Mouse (Mus musculus): Measurements from ENCODE around the gene Mcm2. TPM values are rescaled to one million over a fixed set of nuclear protein-coding genes. Genes with fewer than 3 reads are reported as not detected.

Gene Mcm2
- polyA plus RNA-seq, 1 experiment from 2014 or later, result 208 TPM

DNA sequence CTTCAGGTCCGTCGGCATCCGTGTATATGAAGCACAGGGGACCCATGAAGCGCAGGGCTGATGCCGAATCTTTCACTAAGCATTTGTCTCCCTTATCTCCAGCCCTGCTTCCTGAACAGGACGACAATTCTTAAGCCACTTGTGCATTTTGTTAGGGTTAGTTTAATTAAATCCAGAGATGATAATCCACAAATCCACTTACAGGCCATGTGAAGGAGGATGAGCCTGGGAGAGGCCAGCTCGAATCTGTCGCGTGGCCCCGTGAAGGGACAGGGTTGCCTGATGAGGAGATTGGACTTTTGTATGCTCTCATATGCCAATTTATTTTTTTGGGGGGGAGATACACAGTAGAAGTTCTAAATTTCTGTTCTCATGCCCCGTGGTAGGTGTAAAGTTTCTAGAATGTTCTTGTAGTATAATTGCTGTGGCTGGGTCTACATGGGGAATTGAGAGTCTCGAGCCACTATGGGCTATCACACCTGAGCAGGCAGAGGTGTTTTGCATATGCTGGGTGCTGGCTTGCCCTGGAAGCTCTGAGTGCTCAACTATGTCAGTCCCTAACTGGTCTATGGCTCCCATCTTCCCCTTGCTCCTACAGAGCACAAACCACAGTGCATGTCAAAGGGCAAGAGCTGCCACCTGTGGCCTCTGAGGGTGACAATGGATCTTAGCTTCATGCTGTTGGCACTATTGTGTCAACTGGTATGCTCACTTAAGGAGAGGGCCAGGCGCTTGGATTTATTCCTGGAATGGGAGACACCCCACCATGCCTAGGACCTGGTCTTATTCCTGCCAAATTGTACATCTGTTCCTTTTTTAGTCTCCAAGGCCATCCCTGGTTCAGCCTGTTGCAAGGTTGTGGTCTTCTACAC is 38.0 kb upstream of the Mcm2 start:
- 0 out of 2 replicates have a peak, but pooled peaks cover 8% of the 10 kb centered on the region for H3K27me3 ChIP-seq
- no peak overlapping the region for H3K4me2 ChIP-seq

DNA sequence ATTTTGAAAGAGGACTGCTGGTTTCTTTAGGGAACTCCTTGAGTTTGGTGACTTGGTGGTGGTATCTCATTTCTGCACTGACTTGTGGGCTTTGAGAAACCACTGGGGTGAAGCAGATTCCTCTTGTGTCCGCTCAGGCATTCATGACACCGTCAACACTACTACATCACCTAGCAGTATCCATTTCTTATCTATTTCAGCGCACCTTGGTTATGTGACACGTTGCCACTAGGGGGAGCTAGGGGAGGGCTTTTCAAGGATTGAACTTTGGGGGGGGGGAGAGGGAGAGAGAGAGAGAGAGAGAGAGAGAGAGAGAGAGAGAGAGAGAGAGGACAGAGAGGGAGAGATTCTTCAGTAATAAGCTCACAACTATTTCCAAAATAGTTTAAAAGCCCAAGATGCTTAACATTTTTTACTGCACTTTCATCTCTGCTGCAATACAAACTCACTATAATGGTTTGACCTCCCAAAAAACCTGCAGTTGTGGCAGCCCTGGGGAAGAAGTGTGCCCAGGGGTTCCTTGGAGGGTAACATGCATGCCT is 37.2 kb upstream of the Mcm2 start:
- no peak overlapping the region for H3K4me2 ChIP-seq
- ATAC-seq (ENCODE audit: insufficient number of reproducible peaks, insufficient read depth, low FRiP score, low TSS enrichment, low read depth), result no peak
- H3K4me1 ChIP-seq (replicated peaks), result peaks cover 17% of the 10 kb centered on the region
- 0 out of 2 replicates have a peak, but pooled peaks cover 8% of the 10 kb centered on the region for H3K27me3 ChIP-seq
- no peak overlapping the region for H3K4me3 ChIP-seq (replicated peaks)
- 13% methylated on average over 4 of the region's 4 CpGs for WGBS
- H3K27ac ChIP-seq, result no peak overlapping the region
- no peak overlapping the region for H3K9ac ChIP-seq (replicated peaks)
- no peaks in the 10 kb centered on the region for H3K9me3 ChIP-seq
- no peaks in the 10 kb centered on the region for H3K36me3 ChIP-seq

More for the DNA sequence above, 38.0 kb upstream of the Mcm2 start:
- no peaks in the 10 kb centered on the region for H3K36me3 ChIP-seq
- H3K4me1 ChIP-seq (replicated peaks), result peaks cover 17% of the 10 kb centered on the region
- H3K9ac ChIP-seq (replicated peaks), result no peak overlapping the region
- no peak overlapping the region for H3K27ac ChIP-seq
- no peaks in the 10 kb centered on the region for H3K9me3 ChIP-seq
- 59% methylated on average over 13 of the region's 13 CpGs for WGBS
- no peak overlapping the region for H3K4me3 ChIP-seq (replicated peaks)
- no peak for ATAC-seq (ENCODE audit: insufficient number of reproducible peaks, insufficient read depth, low FRiP score, low TSS enrichment, low read depth)

DNA sequence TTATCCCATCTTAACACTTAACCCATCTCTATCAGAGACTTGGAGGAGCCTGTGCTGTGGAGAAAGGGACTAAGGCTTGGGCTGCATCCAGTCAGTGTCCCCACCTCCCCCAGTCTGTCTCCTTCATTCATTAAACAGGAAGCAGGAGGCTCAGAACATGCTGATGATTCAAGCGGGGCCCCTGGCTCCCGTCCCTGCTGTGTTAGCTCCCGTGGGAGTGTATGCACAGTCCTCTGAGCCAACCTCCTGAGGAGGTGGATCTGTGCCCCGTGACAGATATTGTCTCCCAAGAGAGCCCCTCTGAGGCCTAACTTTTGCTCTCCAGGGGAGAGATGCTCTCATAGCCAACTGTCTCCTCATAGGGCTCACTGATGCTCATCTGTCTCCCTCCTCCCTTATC is 36.2 kb upstream of the Mcm2 start:
- H3K9me3 ChIP-seq, result no peaks in the 10 kb centered on the region
- no peak overlapping the region for H3K27ac ChIP-seq
- WGBS, result 55% methylated on average over 4 of the region's 4 CpGs
- ATAC-seq (ENCODE audit: insufficient number of reproducible peaks, insufficient read depth, low FRiP score, low TSS enrichment, low read depth), result no peak
- no peaks in the 10 kb centered on the region for H3K36me3 ChIP-seq
- H3K4me3 ChIP-seq (replicated peaks), result no peak overlapping the region
- H3K27me3 ChIP-seq, result 0 out of 2 replicates have a peak, but pooled peaks cover 8% of the 10 kb centered on the region
- H3K4me2 ChIP-seq, result no peak overlapping the region
- peaks cover 17% of the 10 kb centered on the region for H3K4me1 ChIP-seq (replicated peaks)
- H3K9ac ChIP-seq (replicated peaks), result no peak overlapping the region

DNA sequence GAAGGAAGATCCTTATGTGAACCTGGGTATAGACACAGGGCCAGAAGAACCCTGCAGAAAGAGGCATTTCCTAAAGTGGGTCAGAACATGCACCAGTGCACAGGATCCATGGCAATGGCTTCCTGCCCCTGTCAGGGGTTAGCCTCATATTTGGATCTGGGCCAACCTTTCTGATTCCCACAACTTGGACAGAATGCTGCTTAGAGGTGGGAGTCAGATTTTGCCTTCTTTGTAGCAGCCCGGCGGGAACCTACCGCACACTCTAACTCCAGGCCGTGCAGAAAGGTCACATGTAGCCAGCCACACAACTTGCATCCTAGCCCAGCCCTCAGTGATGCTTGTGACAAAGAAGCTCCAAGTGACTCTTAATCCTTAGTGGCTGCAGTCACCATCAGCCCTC is 35.6 kb upstream of the Mcm2 start:
- H3K9me3 ChIP-seq, result no peaks in the 10 kb centered on the region
- H3K4me1 ChIP-seq (replicated peaks), result peaks cover 11% of the 10 kb centered on the region
- no peaks in the 10 kb centered on the region for H3K36me3 ChIP-seq
- WGBS, result 60% methylated on average over 4 of the region's 4 CpGs
- no peak overlapping the region for H3K27ac ChIP-seq
- no peak overlapping the region for H3K4me3 ChIP-seq (replicated peaks)
- 0 out of 2 replicates have a peak, but pooled peaks cover 8% of the 10 kb centered on the region for H3K27me3 ChIP-seq
- no peak overlapping the region for H3K9ac ChIP-seq (replicated peaks)
- ATAC-seq (ENCODE audit: insufficient number of reproducible peaks, insufficient read depth, low FRiP score, low TSS enrichment, low read depth), result no peak
- H3K4me2 ChIP-seq, result no peak overlapping the region

DNA sequence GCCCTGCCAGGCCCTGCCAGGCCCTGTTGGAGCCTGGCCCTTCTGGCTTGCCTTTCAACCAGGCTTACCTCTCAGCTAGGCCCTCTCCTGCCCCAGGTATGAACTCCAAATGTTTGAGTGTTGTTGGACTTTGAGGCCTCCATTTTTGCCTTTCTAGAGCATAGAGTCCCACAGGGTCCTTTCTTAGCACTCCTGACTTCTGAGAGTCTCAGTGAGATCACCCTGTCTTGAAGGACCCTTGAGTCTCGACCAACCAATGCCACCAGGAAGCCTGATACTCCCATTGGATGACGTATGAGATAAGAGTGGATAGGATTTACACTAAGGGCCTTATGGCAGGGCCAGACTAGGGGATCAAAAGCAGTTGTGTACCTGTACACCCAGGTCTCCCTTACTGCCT is 32.9 kb upstream of the Mcm2 start:
- no peak overlapping the region for H3K9ac ChIP-seq (replicated peaks)
- ATAC-seq (ENCODE audit: insufficient number of reproducible peaks, insufficient read depth, low FRiP score, low TSS enrichment, low read depth), result no peak
- no peaks in the 10 kb centered on the region for H3K9me3 ChIP-seq
- no peaks in the 10 kb centered on the region for H3K36me3 ChIP-seq
- no peak overlapping the region for H3K4me3 ChIP-seq (replicated peaks)
- no peak overlapping the region for H3K27ac ChIP-seq
- H3K27me3 ChIP-seq, result 0 out of 2 replicates have a peak, but pooled peaks cover 8% of the 10 kb centered on the region
- no peak overlapping the region for H3K4me2 ChIP-seq
- WGBS, result 77% methylated on average over 2 of the region's 2 CpGs
- H3K4me1 ChIP-seq (replicated peaks), result peaks cover 9% of the 10 kb centered on the region

DNA sequence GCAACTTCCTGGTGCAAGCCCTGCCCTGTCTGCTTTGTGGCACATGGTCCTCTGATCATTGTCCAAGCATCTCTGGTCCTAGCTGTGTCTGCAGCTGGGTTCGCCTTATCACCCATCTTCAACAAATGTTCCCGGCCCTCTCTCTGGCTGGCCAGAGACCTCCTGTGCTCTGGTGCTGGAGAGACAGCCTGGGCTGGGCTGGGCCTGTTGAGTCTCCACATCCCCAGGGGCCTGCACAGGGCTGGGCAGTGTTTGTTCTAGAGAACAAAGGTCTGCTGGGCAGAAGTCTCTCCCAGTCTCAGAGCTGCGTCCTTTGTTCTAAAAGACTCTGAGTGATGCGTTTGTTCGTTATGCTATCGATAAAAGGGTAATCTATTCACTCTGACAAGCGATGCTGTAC is 31.5 kb upstream of the Mcm2 start:
- no peaks in the 10 kb centered on the region for H3K9me3 ChIP-seq
- no peak overlapping the region for H3K4me2 ChIP-seq
- H3K9ac ChIP-seq (replicated peaks), result no peak overlapping the region
- no peak overlapping the region for H3K4me3 ChIP-seq (replicated peaks)
- H3K36me3 ChIP-seq, result no peaks in the 10 kb centered on the region
- WGBS, result 85% methylated on average over 7 of the region's 7 CpGs
- H3K27ac ChIP-seq, result no peak overlapping the region
- peaks cover 23% of the 10 kb centered on the region for H3K4me1 ChIP-seq (replicated peaks)
- ATAC-seq (ENCODE audit: insufficient number of reproducible peaks, insufficient read depth, low FRiP score, low TSS enrichment, low read depth), result no peak
- 0 out of 2 replicates have a peak, but pooled peaks cover 5% of the 10 kb centered on the region for H3K27me3 ChIP-seq

DNA sequence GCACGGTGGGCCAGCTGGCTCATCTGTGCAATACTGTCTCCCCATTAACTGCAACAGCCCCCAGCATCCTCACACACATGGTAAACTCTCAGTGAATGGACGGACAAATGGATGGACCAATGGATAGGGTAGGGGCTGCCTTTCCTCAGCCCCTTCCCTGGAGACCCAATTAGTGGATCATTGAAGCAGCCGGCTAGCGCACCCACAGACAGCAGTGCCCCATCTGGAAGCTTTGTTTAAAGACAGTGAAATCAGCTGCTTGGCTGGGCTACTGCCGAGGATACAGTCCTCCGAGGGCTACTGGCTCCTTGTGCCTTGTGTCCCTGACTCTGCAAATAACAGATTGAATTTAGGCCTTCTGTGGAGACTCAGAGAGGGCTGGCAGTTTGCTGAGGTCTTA is 30.9 kb upstream of the Mcm2 start:
- Histone ChIP-seq H3K4me2 (no peak overlapping the region), H3K36me3 (no peaks in the 10 kb centered on the region), H3K27ac (no peak overlapping the region), H3K9ac (replicated peaks) (no peak overlapping the region), H3K4me3 (replicated peaks) (no peak overlapping the region), H3K27me3 (no peaks in the 10 kb centered on the region), H3K4me1 (replicated peaks) (peaks cover 28% of the 10 kb centered on the region), H3K9me3 (no peaks in the 10 kb centered on the region)
- no peak for ATAC-seq (ENCODE audit: insufficient number of reproducible peaks, insufficient read depth, low FRiP score, low TSS enrichment, low read depth)
- WGBS, result 57% methylated on average over 6 of the region's 6 CpGs

DNA sequence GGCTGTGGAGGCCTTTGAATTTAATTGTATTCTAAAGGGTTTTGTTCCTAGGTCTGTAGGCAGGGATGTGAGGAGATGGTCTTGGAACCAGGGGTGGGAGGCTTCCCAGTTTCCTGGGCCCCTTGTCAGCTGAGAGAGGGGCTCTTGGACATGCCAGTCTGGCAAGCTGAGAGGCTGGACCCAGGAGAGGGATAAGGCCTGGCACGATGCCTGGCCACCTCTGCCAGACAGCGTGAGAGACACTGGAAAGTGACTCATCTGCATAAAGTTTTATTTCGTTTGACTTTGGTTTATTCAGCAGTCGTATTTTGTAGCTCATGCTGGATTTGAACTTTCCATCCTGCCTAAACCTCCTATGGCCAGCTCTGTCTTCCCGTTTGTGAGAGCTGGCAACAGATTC is 30.0 kb upstream of the Mcm2 start:
- Histone ChIP-seq H3K4me2 (no peak overlapping the region), H3K36me3 (no peaks in the 10 kb centered on the region), H3K4me3 (replicated peaks) (no peak overlapping the region), H3K4me1 (replicated peaks) (peaks cover 29% of the 10 kb centered on the region), H3K9me3 (no peaks in the 10 kb centered on the region), H3K27me3 (no peaks in the 10 kb centered on the region), H3K9ac (replicated peaks) (no peak overlapping the region), H3K27ac (no peak overlapping the region)
- no peak for ATAC-seq (ENCODE audit: insufficient number of reproducible peaks, insufficient read depth, low FRiP score, low TSS enrichment, low read depth)
- 74% methylated on average over 5 of the region's 5 CpGs for WGBS

DNA sequence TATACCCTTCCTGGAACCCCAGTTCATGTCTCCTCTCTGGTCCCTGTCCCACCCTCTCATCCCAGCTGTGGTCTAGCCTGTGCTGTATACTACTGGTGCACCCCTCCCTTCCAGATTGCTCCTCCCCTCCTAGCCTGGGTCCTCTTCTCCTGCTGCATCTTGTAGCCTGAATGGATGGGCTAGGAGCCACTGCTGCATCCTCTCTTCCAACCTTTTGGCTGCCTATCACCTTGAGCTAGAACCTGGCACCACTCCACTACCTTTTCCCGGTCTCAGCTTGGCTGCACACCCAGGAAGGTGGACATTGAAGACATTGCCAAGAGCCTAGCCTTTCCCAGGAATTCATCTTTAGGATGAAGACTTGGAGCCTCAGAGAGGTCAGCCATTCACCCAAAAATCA is 29.4 kb upstream of the Mcm2 start:
- 100% methylated on average over 1 of the region's 1 CpGs for WGBS
- no peak for ATAC-seq (ENCODE audit: insufficient number of reproducible peaks, insufficient read depth, low FRiP score, low TSS enrichment, low read depth)

DNA sequence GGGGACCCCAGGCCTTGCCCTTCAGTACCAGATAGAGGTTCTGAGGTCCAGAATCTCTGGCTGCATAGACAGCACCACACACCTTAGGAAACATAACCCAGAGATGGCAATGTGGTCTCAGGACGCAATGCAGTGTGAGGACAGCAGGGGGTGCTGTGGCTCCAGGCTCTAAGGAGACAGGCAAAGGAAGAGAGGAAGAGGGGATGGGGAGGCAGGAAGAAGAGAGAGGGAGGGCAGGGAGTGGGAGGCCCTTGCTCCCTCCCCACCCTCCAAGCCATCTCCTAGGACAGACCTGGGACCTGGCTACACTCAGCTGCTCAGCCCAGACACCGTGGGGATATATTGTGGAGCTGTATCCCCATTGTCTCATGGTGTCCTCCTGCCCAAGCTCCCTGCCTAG is 29.0 kb upstream of the Mcm2 start:
- WGBS, result 8% methylated on average over 2 of the region's 2 CpGs
- no peak overlapping the region for H3K9ac ChIP-seq (replicated peaks)
- H3K4me2 ChIP-seq, result no peak overlapping the region
- H3K4me3 ChIP-seq (replicated peaks), result no peak overlapping the region
- no peaks in the 10 kb centered on the region for H3K27me3 ChIP-seq
- no peaks in the 10 kb centered on the region for H3K36me3 ChIP-seq
- H3K4me1 ChIP-seq (replicated peaks), result peaks cover 29% of the 10 kb centered on the region
- no peak overlapping the region for H3K27ac ChIP-seq
- no peaks in the 10 kb centered on the region for H3K9me3 ChIP-seq
- ATAC-seq (ENCODE audit: insufficient number of reproducible peaks, insufficient read depth, low FRiP score, low TSS enrichment, low read depth), result no peak

More for the DNA sequence above, 29.4 kb upstream of the Mcm2 start:
- Histone ChIP-seq H3K9me3 (no peaks in the 10 kb centered on the region), H3K27me3 (no peaks in the 10 kb centered on the region), H3K4me3 (replicated peaks) (no peak overlapping the region), H3K4me2 (no peak overlapping the region), H3K27ac (no peak overlapping the region), H3K4me1 (replicated peaks) (peaks cover 29% of the 10 kb centered on the region), H3K36me3 (no peaks in the 10 kb centered on the region), H3K9ac (replicated peaks) (no peak overlapping the region)

DNA sequence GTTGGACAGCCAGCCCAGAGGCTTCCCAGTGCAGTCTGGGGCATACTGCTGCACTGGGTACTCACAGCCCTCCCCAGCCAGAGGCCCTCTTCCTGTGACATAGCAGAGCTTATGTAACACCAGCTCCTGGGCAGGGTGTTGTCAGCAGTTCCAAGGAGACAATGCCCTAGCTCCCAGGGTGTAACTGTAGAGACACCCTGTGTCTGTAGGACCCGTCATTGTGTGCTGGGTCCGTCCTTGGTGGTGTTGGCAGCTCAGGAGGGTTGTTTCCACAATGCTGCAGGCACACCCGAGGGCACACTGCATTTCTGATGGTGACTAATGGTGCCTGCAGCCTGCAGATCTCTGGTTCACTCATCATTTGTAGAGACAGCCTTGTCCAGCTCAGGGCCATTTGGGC is 28.3 kb upstream of the Mcm2 start:
- H3K27ac ChIP-seq, result no peak overlapping the region
- WGBS, result 61% methylated on average over 3 of the region's 3 CpGs
- H3K27me3 ChIP-seq, result no peaks in the 10 kb centered on the region
- no peak overlapping the region for H3K4me2 ChIP-seq
- no peaks in the 10 kb centered on the region for H3K36me3 ChIP-seq
- no peak overlapping the region for H3K9ac ChIP-seq (replicated peaks)
- ATAC-seq (ENCODE audit: insufficient number of reproducible peaks, insufficient read depth, low FRiP score, low TSS enrichment, low read depth), result no peak
- H3K4me3 ChIP-seq (replicated peaks), result no peak overlapping the region
- no peaks in the 10 kb centered on the region for H3K9me3 ChIP-seq
- peaks cover 29% of the 10 kb centered on the region for H3K4me1 ChIP-seq (replicated peaks)

Measured in limb, embryonic 12.5 days (tissue).